Mouse (Mus musculus): ENCODE measurements around the gene Farp2. TPM values are rescaled to one million over a fixed set of nuclear protein-coding genes. Genes with fewer than 3 reads are reported as not detected.
"Not testable (repeated sequence)": the region's sequence is repeated elsewhere in the genome, so short reads cannot be mapped to it uniquely, and the experiment has no call there.

The Farp2 gene
- polyA plus RNA-seq, 1 experiment from 2014 or later, result 5.9 TPM

DNA sequence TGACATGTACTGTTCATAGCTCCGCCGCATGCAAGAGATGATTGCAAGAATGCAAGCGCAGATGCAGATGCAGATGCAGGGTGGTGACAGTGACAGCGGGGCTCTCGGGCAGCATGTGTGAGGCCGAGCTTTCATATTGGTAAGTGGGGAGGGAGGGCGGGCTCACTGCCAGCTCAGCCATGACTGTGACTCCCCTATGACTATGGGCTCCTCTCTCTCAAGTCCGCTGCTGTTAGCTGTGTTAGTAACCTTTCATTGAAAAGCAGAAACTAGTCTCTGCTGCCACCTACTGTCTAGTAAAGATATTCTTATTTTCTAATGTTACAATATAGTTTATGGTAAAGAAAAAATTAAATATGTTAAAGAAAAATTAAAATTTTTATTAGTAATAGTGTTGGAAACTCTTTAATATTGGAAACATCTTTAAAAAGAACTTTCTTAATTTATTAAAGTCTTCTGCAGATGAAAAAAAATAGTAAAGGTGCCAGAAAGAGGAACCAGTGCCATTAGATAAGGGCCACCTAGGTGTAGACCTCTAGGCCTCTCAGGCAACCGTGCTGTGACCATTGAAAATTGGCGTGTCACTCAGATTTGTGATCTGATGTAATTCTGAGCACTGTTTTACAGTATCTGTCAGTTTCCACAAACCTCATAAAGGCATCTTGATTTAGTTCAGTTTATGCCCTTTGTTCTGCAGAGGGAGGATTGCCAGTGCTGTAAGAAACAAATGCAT is 4.8 kb upstream of the Farp2 start:
- no peak for ATAC-seq (ENCODE audit: insufficient number of reproducible peaks, insufficient read depth, low FRiP score, low TSS enrichment, low read depth)
- peaks cover 49% of the 10 kb centered on the region for H3K36me3 ChIP-seq

DNA sequence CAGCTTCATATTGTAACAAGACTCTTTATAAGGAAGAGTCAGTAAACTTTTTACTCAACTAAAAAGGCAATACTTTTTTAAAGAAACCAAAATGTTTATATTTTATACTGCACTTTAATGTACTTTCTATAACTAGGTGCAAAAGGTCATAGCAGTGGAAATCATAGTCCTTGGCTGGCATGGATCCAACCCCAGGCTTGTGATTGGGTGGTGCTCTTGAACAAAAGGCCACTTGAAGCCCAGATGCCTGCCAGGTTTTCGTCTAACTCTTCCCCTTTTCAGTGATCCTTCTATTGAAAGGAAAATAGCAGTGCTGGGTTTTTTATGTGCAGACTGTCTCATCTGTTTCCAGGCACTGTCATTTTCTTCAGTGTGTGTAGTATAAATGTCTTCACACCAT is 3.3 kb upstream of the Farp2 start:
- not testable (repeated sequence) for H3K4me2 ChIP-seq; H3K27me3 ChIP-seq; H3K27ac ChIP-seq; H3K9ac ChIP-seq (replicated peaks); H3K4me3 ChIP-seq (replicated peaks); ATAC-seq (ENCODE audit: insufficient number of reproducible peaks, insufficient read depth, low FRiP score, low TSS enrichment, low read depth); H3K9me3 ChIP-seq
- WGBS, result 64% methylated on average over 1 of the region's 1 CpGs
- peaks cover 41% of the 10 kb centered on the region for H3K36me3 ChIP-seq
- peaks cover 19% of the 10 kb centered on the region for H3K4me1 ChIP-seq (replicated peaks)

More for the DNA sequence above, 4.8 kb upstream of the Farp2 start:
- Histone ChIP-seq H3K9ac (replicated peaks) (no peak overlapping the region), H3K9me3 (no peaks in the 10 kb centered on the region), H3K4me2 (no peak overlapping the region), H3K27ac (no peak overlapping the region), H3K4me1 (replicated peaks) (peaks cover 6% of the 10 kb centered on the region; the same call in 1 of the 2 replicates), H3K4me3 (replicated peaks) (no peak overlapping the region), H3K27me3 (no peaks in the 10 kb centered on the region)
- 67% methylated on average over 10 of the region's 10 CpGs for WGBS

DNA sequence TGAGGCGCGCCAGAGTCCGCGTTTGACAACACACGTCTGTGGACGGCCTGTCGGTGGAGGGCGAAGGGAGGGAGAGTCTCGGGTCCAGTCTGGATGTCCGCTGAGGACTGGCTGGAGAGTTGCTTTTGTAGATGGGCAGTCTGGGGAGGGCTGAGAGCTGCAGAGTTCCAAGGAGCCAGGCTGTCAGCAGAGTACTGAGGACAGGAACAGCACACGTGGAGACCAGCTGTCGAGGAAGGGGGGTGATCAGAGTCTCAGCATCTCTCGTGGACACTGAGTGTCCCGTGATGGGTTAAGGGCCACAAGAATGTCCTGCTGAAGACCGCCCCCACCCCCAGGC is 442 bp downstream of the Farp2 start:
- peak; percentile 27 for ATAC-seq (ENCODE audit: insufficient number of reproducible peaks, insufficient read depth, low FRiP score, low TSS enrichment, low read depth)
- peaks cover 21% of the 10 kb centered on the region for H3K4me1 ChIP-seq (replicated peaks)
- peak overlapping the region; percentile 82 for H3K27ac ChIP-seq
- peak overlapping the region; percentile 72 for H3K4me3 ChIP-seq (replicated peaks)
- no peaks in the 10 kb centered on the region for H3K27me3 ChIP-seq
- peaks cover 12% of the 10 kb centered on the region for H3K36me3 ChIP-seq
- no peaks in the 10 kb centered on the region for H3K9me3 ChIP-seq
- peak overlapping the region; percentile 84 for H3K9ac ChIP-seq (replicated peaks)
- under 1% methylated on average over 15 of the region's 15 CpGs for WGBS
- peak overlapping the region; percentile 78 for H3K4me2 ChIP-seq

DNA sequence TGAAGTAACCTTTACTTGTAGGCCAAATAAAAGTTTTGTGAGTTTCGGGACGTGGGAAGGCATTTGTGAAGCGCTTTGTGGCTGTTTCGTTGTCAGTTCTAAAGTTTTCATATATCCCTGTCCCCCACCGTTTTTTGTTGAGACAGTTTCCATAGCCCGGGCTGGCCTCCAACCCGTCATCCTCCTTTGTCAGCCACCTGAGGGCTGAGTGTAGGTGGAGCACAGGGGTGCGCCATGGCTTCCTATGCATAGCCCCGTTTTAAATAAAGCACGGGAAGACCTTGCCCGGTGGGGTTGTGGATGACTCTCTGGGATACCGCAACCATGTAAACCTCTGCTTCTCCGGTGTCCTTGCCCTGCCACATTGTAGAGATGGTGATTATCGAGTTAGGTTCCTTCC is 1.3 kb downstream of the Farp2 start:
- no peaks in the 10 kb centered on the region for H3K9me3 ChIP-seq
- H3K4me3 ChIP-seq (replicated peaks), result peak overlapping the region; percentile 72
- H3K9ac ChIP-seq (replicated peaks), result no peak overlapping the region
- H3K27me3 ChIP-seq, result no peaks in the 10 kb centered on the region
- peak overlapping the region; percentile 78 for H3K4me2 ChIP-seq
- H3K27ac ChIP-seq, result no peak overlapping the region
- no peak for ATAC-seq (ENCODE audit: insufficient number of reproducible peaks, insufficient read depth, low FRiP score, low TSS enrichment, low read depth)
- peaks cover 21% of the 10 kb centered on the region for H3K4me1 ChIP-seq (replicated peaks)
- peaks cover 8% of the 10 kb centered on the region for H3K36me3 ChIP-seq
- 78% methylated on average over 14 of the region's 14 CpGs for WGBS

DNA sequence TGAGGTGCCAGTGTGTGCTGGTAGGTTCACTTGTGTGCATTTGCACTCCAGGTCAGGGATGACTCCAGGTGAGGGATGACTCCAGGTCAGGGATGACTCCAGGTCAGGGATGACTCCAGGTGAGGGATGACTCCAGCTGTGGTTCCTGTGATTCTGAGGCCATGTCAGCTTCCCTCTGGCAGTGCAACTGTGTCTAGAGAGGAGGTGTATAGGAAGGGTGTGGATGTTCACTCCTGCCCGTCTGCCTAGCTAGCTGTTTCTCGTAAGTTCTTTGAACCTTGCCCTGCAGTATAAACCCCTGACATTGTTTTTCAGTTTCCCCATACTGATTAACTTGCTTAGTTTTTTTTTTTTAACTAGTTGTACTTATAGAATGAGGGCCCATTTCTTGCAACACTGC is 9.6 kb downstream of the Farp2 start:
- 69% methylated on average over 2 of the region's 2 CpGs for WGBS
- Histone ChIP-seq H3K36me3 (peaks cover 4% of the 10 kb centered on the region; the same call in 1 of the 2 replicates), H3K4me3 (replicated peaks) (no peak overlapping the region), H3K27ac (no peak overlapping the region), H3K9ac (replicated peaks) (no peak overlapping the region), H3K4me2 (no peak overlapping the region), H3K4me1 (replicated peaks) (no peaks in the 10 kb centered on the region), H3K27me3 (no peaks in the 10 kb centered on the region), H3K9me3 (no peaks in the 10 kb centered on the region)
- no peak for ATAC-seq (ENCODE audit: insufficient number of reproducible peaks, insufficient read depth, low FRiP score, low TSS enrichment, low read depth)

DNA sequence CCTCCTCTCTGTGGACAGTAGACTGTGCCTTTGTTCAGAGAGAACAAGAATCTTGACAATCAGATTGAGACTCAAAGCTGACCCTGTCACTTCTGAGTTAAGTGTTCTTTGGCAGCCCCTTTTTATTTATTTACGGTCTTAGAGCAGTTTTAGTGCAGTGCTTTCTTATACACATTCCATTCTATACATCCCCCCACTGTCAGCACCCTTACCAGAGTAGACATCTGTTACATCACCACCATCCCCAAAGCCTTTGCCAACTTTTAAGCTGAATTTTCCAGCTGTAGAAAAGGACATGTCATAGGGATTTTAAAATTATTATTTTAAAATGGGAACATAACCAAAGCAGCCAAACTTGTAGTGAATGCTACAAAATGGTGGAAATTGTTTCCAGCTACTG is 10.4 kb downstream of the Farp2 start:
- Histone ChIP-seq H3K9ac (replicated peaks) (no peak overlapping the region), H3K4me3 (replicated peaks) (no peak overlapping the region), H3K9me3 (no peaks in the 10 kb centered on the region), H3K36me3 (peaks cover 4% of the 10 kb centered on the region; the same call in 1 of the 2 replicates), H3K27ac (no peak overlapping the region), H3K27me3 (no peaks in the 10 kb centered on the region), H3K4me1 (replicated peaks) (no peaks in the 10 kb centered on the region), H3K4me2 (no peak overlapping the region)
- 83% methylated on average over 1 of the region's 1 CpGs for WGBS
- no peak for ATAC-seq (ENCODE audit: insufficient number of reproducible peaks, insufficient read depth, low FRiP score, low TSS enrichment, low read depth)

DNA sequence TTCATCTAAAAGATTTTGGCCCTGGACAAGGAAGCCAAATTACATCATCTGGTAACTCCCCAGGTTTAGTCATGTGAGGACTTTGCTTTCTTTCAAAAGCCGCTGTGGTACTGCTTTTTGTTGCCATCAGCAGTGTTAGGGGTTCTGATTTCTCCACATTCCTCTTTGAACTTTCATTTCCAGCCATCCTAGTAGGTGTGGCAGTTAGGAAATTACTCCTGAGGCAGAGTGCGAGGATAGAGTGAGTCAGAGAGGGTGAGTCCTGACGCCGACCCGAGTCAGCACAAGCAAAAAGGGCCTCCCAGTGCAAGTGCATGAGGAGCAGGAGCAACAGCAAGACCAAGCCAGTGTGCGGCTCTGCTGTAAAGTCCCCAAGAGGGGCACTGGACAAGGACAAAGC is 17.9 kb downstream of the Farp2 start:
- Histone ChIP-seq H3K9me3 (no peaks in the 10 kb centered on the region), H3K27me3 (no peaks in the 10 kb centered on the region), H3K4me1 (replicated peaks) (no peaks in the 10 kb centered on the region), H3K27ac (no peak overlapping the region), H3K4me2 (no peak overlapping the region), H3K4me3 (replicated peaks) (no peak overlapping the region), H3K36me3 (peaks cover 25% of the 10 kb centered on the region), H3K9ac (replicated peaks) (no peak overlapping the region)
- 85% methylated on average over 6 of the region's 6 CpGs for WGBS
- ATAC-seq (ENCODE audit: insufficient number of reproducible peaks, insufficient read depth, low FRiP score, low TSS enrichment, low read depth), result no peak

DNA sequence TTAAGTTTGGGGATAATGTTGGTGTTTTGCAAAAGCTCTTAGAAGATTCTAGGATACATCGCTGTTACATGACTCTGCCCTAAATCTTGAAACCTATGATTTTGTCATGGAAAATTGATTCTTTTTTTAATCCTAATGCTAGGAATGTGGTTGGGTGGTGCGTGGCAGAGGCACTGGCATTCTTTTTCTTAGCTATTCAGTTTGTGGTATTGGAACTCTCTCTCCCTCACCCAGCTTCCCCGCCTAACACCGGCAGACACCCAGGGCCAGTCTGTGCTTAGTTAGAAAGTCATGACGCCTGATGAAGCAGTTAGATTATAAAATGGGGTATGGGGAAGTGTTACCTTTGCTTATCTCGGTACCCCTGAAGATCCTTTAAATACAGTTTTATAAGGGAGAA is 25.3 kb downstream of the Farp2 start:
- Histone ChIP-seq H3K4me1 (replicated peaks) (no peaks in the 10 kb centered on the region), H3K27ac (no peak overlapping the region), H3K36me3 (peaks cover 15% of the 10 kb centered on the region), H3K27me3 (no peaks in the 10 kb centered on the region), H3K4me3 (replicated peaks) (no peak overlapping the region), H3K9ac (replicated peaks) (no peak overlapping the region), H3K4me2 (no peak overlapping the region), H3K9me3 (no peaks in the 10 kb centered on the region)
- no peak for ATAC-seq (ENCODE audit: insufficient number of reproducible peaks, insufficient read depth, low FRiP score, low TSS enrichment, low read depth)
- 92% methylated on average over 6 of the region's 6 CpGs for WGBS

DNA sequence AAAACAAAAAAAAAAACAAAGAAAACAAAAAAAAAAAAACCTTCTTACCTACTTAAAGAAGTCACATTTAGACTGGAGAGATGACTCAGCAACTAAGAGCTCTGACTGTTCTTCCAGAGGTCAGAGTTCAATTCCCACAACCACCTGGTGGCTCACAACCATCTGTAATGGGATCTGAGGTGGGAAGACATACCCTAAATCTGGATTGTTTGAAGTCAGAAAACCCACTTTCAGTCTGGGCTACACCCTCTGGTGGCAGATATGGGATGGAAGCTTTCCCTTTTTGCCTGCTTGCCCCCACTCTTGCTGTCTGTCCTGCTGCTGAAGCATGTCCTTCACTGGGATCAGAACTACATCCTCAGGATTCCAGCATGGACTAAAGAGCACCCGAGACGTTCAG is 31.3 kb downstream of the Farp2 start:
- Histone ChIP-seq H3K27me3 (no peaks in the 10 kb centered on the region), H3K27ac (no peak overlapping the region), H3K4me3 (replicated peaks) (no peak overlapping the region), H3K4me1 (replicated peaks) (no peaks in the 10 kb centered on the region), H3K9me3 (no peaks in the 10 kb centered on the region), H3K4me2 (no peak overlapping the region), H3K9ac (replicated peaks) (no peak overlapping the region), H3K36me3 (no peaks in the 10 kb centered on the region)
- WGBS, result 91% methylated on average over 2 of the region's 2 CpGs
- no peak for ATAC-seq (ENCODE audit: insufficient number of reproducible peaks, insufficient read depth, low FRiP score, low TSS enrichment, low read depth)

DNA sequence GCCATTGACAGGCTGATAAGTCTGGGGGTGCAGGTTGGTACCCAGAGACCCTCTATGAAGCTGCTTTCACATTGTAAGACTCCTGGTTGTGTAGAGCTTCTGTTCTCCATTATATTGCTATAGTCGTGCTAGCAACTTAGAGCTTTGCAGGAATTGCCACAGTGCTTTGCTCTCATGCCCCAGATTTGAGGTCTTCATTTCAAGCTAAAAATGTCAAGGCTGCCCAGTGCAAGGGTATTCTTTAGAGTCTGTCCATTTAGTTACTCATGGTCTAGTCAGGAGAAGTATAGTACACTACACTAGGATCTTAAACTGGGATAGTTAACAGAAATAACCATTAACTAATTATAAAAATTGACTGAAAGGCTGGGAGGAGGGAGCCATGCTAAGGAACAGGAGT is 35.4 kb downstream of the Farp2 start:
- Histone ChIP-seq H3K4me2 (no peak overlapping the region), H3K9me3 (no peaks in the 10 kb centered on the region), H3K27ac (no peak overlapping the region), H3K4me1 (replicated peaks) (0 out of 2 replicates have a peak, but pooled peaks cover 4% of the 10 kb centered on the region), H3K36me3 (no peaks in the 10 kb centered on the region), H3K27me3 (no peaks in the 10 kb centered on the region), H3K9ac (replicated peaks) (no peak overlapping the region), H3K4me3 (replicated peaks) (no peak overlapping the region)
- WGBS, result 74% methylated on average over 1 of the region's 1 CpGs
- no peak for ATAC-seq (ENCODE audit: insufficient number of reproducible peaks, insufficient read depth, low FRiP score, low TSS enrichment, low read depth)

DNA sequence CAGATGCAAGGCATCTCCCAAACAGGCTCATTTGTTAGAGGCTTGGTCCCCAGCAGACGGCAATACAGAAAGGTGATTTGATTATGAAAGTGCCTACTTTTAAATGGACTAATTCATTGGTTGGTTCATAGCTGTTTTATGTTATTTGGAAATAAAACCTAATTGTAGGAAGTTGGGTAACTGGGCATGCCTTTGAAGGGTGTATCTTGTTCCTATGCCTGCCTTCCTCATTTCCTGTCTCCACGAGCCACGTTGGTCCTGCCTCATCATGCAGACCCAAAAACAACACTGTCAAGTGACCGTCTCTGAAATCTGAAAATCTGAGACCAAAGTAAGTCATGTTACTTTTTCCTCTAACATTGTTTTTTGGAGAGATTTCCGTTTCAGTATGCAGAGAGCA is 39.5 kb downstream of the Farp2 start:
- no peak for ATAC-seq (ENCODE audit: insufficient number of reproducible peaks, insufficient read depth, low FRiP score, low TSS enrichment, low read depth)
- H3K4me2 ChIP-seq, result no peak overlapping the region
- no peak overlapping the region for H3K27ac ChIP-seq
- 0 out of 2 replicates have a peak, but pooled peaks cover 4% of the 10 kb centered on the region for H3K4me1 ChIP-seq (replicated peaks)
- no peak overlapping the region for H3K9ac ChIP-seq (replicated peaks)
- no peaks in the 10 kb centered on the region for H3K36me3 ChIP-seq
- H3K4me3 ChIP-seq (replicated peaks), result no peak overlapping the region
- WGBS, result 63% methylated on average over 5 of the region's 5 CpGs
- no peaks in the 10 kb centered on the region for H3K9me3 ChIP-seq
- H3K27me3 ChIP-seq, result no peaks in the 10 kb centered on the region

DNA sequence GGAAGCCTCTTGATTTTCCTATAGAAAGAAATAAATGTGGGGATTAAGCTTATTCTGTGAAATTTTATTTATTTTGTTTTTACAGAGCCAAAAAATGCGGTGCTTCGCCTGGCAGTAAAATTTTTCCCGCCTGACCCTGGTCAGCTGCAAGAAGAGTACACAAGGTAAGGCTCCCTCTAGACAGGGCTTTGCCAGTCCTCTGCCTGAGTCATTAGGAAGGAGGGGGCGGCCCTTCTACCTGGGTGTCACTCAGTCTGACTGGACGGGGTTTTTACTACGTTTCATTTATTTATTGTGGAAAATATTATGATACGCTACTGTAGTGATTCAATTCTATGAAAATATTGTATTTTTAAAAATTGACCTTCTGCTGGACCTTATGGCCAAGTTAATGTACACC is 51.3 kb downstream of the Farp2 start:
- Histone ChIP-seq H3K4me2 (no peak overlapping the region), H3K27ac (no peak overlapping the region), H3K9ac (replicated peaks) (no peak overlapping the region), H3K36me3 (no peaks in the 10 kb centered on the region; the same call in 1 of the 2 replicates), H3K4me1 (replicated peaks) (no peaks in the 10 kb centered on the region), H3K27me3 (no peaks in the 10 kb centered on the region), H3K4me3 (replicated peaks) (no peak overlapping the region), H3K9me3 (no peaks in the 10 kb centered on the region)
- no peak for ATAC-seq (ENCODE audit: insufficient number of reproducible peaks, insufficient read depth, low FRiP score, low TSS enrichment, low read depth)
- 88% methylated on average over 7 of the region's 7 CpGs for WGBS

All from limb, embryonic 12.5 days (tissue).